Mouse (Mus musculus) cerebellum, adult 2 months (tissue): ENCODE results near the gene Sorbs2.

ENCODE experiments used
- CTCF ChIP-seq: fragments of 200-500 bp; IDR thresholded peaks from 2 replicates; pipeline ENCODE4 v1.5.1; 2011; ENCODE audit warnings: low read depth, mild to moderate bottlenecking, control low read depth, low read length, moderate library complexity, borderline replicate concordance; ENCODE audit not compliant: insufficient read depth
- POLR2A ChIP-seq: fragments of 200-500 bp; IDR thresholded peaks from 2 replicates; pipeline ENCODE4 v1.6.1; 2011; ENCODE audit warnings: low read length, control low read depth, borderline replicate concordance; ENCODE audit not compliant: insufficient read depth

GRCm38 (mm10) chr8:45540513-45540912 is 32.9 kb downstream of the Sorbs2 start:
- TF ChIP-seq CTCF (no peak), POLR2A (no peak)
